ENCODE assay signal across 8 mouse cellular contexts in genomic region chr7:142393191-142393590, GRCm38 (mm10). TPM values are rescaled to one million over a fixed set of nuclear protein-coding genes. Genes with fewer than 3 reads are reported as not detected.
DNase-seq lines count a peak whose midpoint lies in the region; ATAC-seq and TF ChIP-seq lines count a peak whose summit lies in the region.

No protein-coding gene starts in this region.

- H3K9me3 ChIP-seq in G1E (replicated peaks): no peaks in the 10 kb centered on the region
- H3K9me3 ChIP-seq in embryonic facial prominence, embryonic 10.5 days: no peaks in the 10 kb centered on the region
- no peaks in the 10 kb centered on the region for H3K9me3 ChIP-seq in forebrain, embryonic 16.5 days (ENCODE audit: control insufficient read depth, low read length)

- no peak overlapping the region for H3K9ac ChIP-seq in forebrain, embryonic 16.5 days (replicated peaks; ENCODE audit: low read depth, low read length)

- H3K27ac ChIP-seq in embryonic facial prominence, embryonic 10.5 days (replicated peaks): peak overlapping the region; percentile 30; the same call in 1 of the 2 replicates
- H3K27ac ChIP-seq in forebrain, embryonic 16.5 days (ENCODE audit: low read length): no peak overlapping the region

- no peaks in the 10 kb centered on the region for H3K36me3 ChIP-seq in G1E (replicated peaks)
- no peaks in the 10 kb centered on the region for H3K36me3 ChIP-seq in embryonic facial prominence, embryonic 10.5 days (replicated peaks)
- no peaks in the 10 kb centered on the region for H3K36me3 ChIP-seq in forebrain, embryonic 16.5 days (ENCODE audit: control insufficient read depth, insufficient read depth)

- WGBS in embryonic facial prominence, embryonic 10.5 days: 29% methylated on average over 4 of the region's 4 CpGs
- 16% methylated on average over 4 of the region's 4 CpGs for WGBS in forebrain, embryonic 16.5 days

- H3K4me1 ChIP-seq in G1E (ENCODE audit: insufficient read depth, low read depth, low read length): peaks cover 99% of the 10 kb centered on the region
- H3K4me1 ChIP-seq in embryonic facial prominence, embryonic 10.5 days: peaks cover 18% of the 10 kb centered on the region
- H3K4me1 ChIP-seq in forebrain, embryonic 16.5 days (replicated peaks; ENCODE audit: control insufficient read depth, insufficient read depth, low read length): 0 out of 2 replicates have a peak, but pooled peaks cover 2% of the 10 kb centered on the region

- peak; percentile 40 for DNase-seq in CD4-positive, CD25-positive, alpha-beta regulatory T cell, adult 2 months (ENCODE audit: low read depth, low spot score)
- peak; percentile 70 for DNase-seq in G1E (ENCODE audit: low spot score)
- DNase-seq in embryonic facial prominence, embryonic 10.5 days (ENCODE audit: low spot score): no peak
- DNase-seq in lung, postnatal 10 days: peak; percentile 36
- DNase-seq in right cerebral cortex, postnatal 36 days (ENCODE audit: low spot score in 2 of 2): no peak
- no peak for DNase-seq in layer of hippocampus, postnatal 36 days

- no peak overlapping the region; the same call in 1 of the 2 replicates for H3K4me3 ChIP-seq in G1E (ENCODE audit: low read depth, low read length)
- no peak overlapping the region for H3K4me3 ChIP-seq in embryonic facial prominence, embryonic 10.5 days
- no peak overlapping the region for H3K4me3 ChIP-seq in forebrain, embryonic 16.5 days (replicated peaks; ENCODE audit: low read length)

- TF ChIP-seq CTCF in G1E (IDR thresholded peaks at IDR 0.05; ENCODE audit: low read depth, low read length): no peak

- no peak for ATAC-seq in CD4-positive, CD25-positive, alpha-beta regulatory T cell, adult 4 months
- peak; percentile 76 for ATAC-seq in G1E (ENCODE audit: extremely low read depth, insufficient number of reproducible peaks, low FRiP score, poor library complexity, severe bottlenecking)
- no peak for ATAC-seq in forebrain, embryonic 16.5 days

- no peaks in the 10 kb centered on the region for H3K27me3 ChIP-seq in G1E (ENCODE audit: insufficient read depth, low read length)
- no peaks in the 10 kb centered on the region for H3K27me3 ChIP-seq in embryonic facial prominence, embryonic 10.5 days (replicated peaks; ENCODE audit: low read depth, poor library complexity, severe bottlenecking)
- no peaks in the 10 kb centered on the region for H3K27me3 ChIP-seq in forebrain, embryonic 16.5 days (replicated peaks; ENCODE audit: control insufficient read depth, insufficient read depth, low read length)

- H3K4me2 ChIP-seq in forebrain, embryonic 16.5 days (ENCODE audit: low read length): no peak overlapping the region

RNA-seq across cellular contexts. Expression of gene Ctsd, which starts 5.4 kb away (rescaled TPM):
- polyA plus RNA-seq in CD4-positive, CD25-positive, alpha-beta regulatory T cell, adult 4 months (2017; shearing (Covaris generic)): 100 to 1,000 TPM; 277 to 325 TPM
- total RNA-seq in G1E (2014; fragmentation: Nextera tagmentation) (102 and 133 TPM in 2 replicates), G1E (2017) (1,036 and 1,228 TPM in 2 replicates)
- 43.0 and 64.7 TPM in 2 replicates for polyA plus RNA-seq in G1E (2012)
- polyA plus RNA-seq in embryonic facial prominence, embryonic 10.5 days (2016; fragmentation: Nextera tagmentation; extraction: Ambion mirVana): 151 and 158 TPM in 2 replicates
- 203 and 208 TPM in 2 replicates for polyA plus RNA-seq in forebrain, embryonic 16.5 days (2015; fragmentation: Nextera tagmentation; extraction: Ambion mirVana)
- total RNA-seq in layer of hippocampus, postnatal 36 days (2021): 100 to 1,000 TPM; 289 to 292 TPM

RNA-seq across cellular contexts. Expression of gene Gm49369, which starts 10.7 kb away (rescaled TPM):
- polyA plus RNA-seq in CD4-positive, CD25-positive, alpha-beta regulatory T cell, adult 4 months (2017; shearing (Covaris generic)): not detected
- total RNA-seq in G1E (2014; fragmentation: Nextera tagmentation) (not detected in 2 replicates), G1E (2017) (246 and 291 TPM in 2 replicates)
- polyA plus RNA-seq in G1E (2012): 28.2 and 43.6 TPM in 2 replicates
- not detected in 2 replicates for polyA plus RNA-seq in embryonic facial prominence, embryonic 10.5 days (2016; fragmentation: Nextera tagmentation; extraction: Ambion mirVana)
- not detected in 2 replicates for polyA plus RNA-seq in forebrain, embryonic 16.5 days (2015; fragmentation: Nextera tagmentation; extraction: Ambion mirVana)
- total RNA-seq in layer of hippocampus, postnatal 36 days (2021): not detected

RNA-seq across cellular contexts. Expression of gene Ifitm10, which starts 19.6 kb away (rescaled TPM):
- polyA plus RNA-seq in CD4-positive, CD25-positive, alpha-beta regulatory T cell, adult 4 months (2017; shearing (Covaris generic)): under 1 TPM in 1 of 2 experiments, not detected in 1; 0.91 TPM
- total RNA-seq in G1E (2014; fragmentation: Nextera tagmentation): not detected in 2 replicates
- total RNA-seq in G1E (2017): 0.81 and 0.93 TPM in 2 replicates
- polyA plus RNA-seq in G1E (2012): 0.33 and 0.52 TPM in 2 replicates
- 2.2 and 3.0 TPM in 2 replicates for polyA plus RNA-seq in embryonic facial prominence, embryonic 10.5 days (2016; fragmentation: Nextera tagmentation; extraction: Ambion mirVana)
- polyA plus RNA-seq in forebrain, embryonic 16.5 days (2015; fragmentation: Nextera tagmentation; extraction: Ambion mirVana): 2.6 and 3.8 TPM in 2 replicates
- total RNA-seq in layer of hippocampus, postnatal 36 days (2021): 10 to 100 TPM; 34.2 to 35.7 TPM

RNA-seq across cellular contexts. Expression of gene Syt8, which starts 41.5 kb away (rescaled TPM):
- not detected for polyA plus RNA-seq in CD4-positive, CD25-positive, alpha-beta regulatory T cell, adult 4 months (2017; shearing (Covaris generic))
- total RNA-seq in G1E (2014; fragmentation: Nextera tagmentation) (not detected in 2 replicates), G1E (2017) (2.1 and 3.5 TPM in 2 replicates)
- polyA plus RNA-seq in G1E (2012): not detected in 2 replicates
- polyA plus RNA-seq in embryonic facial prominence, embryonic 10.5 days (2016; fragmentation: Nextera tagmentation; extraction: Ambion mirVana): not detected in 2 replicates
- polyA plus RNA-seq in forebrain, embryonic 16.5 days (2015; fragmentation: Nextera tagmentation; extraction: Ambion mirVana): not detected in 2 replicates
- not detected for total RNA-seq in layer of hippocampus, postnatal 36 days (2021)

RNA-seq across cellular contexts. Expression of gene Tnni2, which starts 48.4 kb away (rescaled TPM):
- not detected for polyA plus RNA-seq in CD4-positive, CD25-positive, alpha-beta regulatory T cell, adult 4 months (2017; shearing (Covaris generic))
- total RNA-seq in G1E (2014; fragmentation: Nextera tagmentation) (not detected in 2 replicates), G1E (2017) (2.5 and 3.5 TPM in 2 replicates)
- 1.0 TPM in 1 of 2 replicates, not detected in the other for polyA plus RNA-seq in G1E (2012)
- polyA plus RNA-seq in embryonic facial prominence, embryonic 10.5 days (2016; fragmentation: Nextera tagmentation; extraction: Ambion mirVana): 1.7 and 2.5 TPM in 2 replicates
- polyA plus RNA-seq in forebrain, embryonic 16.5 days (2015; fragmentation: Nextera tagmentation; extraction: Ambion mirVana): 0.89 TPM in 1 of 2 replicates, not detected in the other
- total RNA-seq in layer of hippocampus, postnatal 36 days (2021): not detected

Comparison
In these comparisons a context has a peak if more than half of its experiments do, and no peak if none do; other contexts are left out.
1. DNase-seq: peak in CD4-positive, CD25-positive, alpha-beta regulatory T cell, adult 2 months (single experiment), G1E (single experiment) and lung, postnatal 10 days (single experiment); none in embryonic facial prominence, embryonic 10.5 days (single experiment), right cerebral cortex, postnatal 36 days (0 of 2) and layer of hippocampus, postnatal 36 days (0 of 2).
2. RNA of gene Gm49369, which starts 10.7 kb away (polyA plus RNA-seq): 28.2 to 43.6 TPM in G1E; not detected in CD4-positive, CD25-positive, alpha-beta regulatory T cell, adult 4 months, not detected in embryonic facial prominence, embryonic 10.5 days and not detected in forebrain, embryonic 16.5 days; every median in the first group is over 10 times any median in the second.